Mouse (Mus musculus): Measurements from ENCODE around the gene Gm11549. TPM values are rescaled to one million over a fixed set of nuclear protein-coding genes. Genes with fewer than 3 reads are reported as not detected.

Gene Gm11549
- polyA plus RNA-seq, 2 experiments = 0.10 TPM; not detected in 1

DNA sequence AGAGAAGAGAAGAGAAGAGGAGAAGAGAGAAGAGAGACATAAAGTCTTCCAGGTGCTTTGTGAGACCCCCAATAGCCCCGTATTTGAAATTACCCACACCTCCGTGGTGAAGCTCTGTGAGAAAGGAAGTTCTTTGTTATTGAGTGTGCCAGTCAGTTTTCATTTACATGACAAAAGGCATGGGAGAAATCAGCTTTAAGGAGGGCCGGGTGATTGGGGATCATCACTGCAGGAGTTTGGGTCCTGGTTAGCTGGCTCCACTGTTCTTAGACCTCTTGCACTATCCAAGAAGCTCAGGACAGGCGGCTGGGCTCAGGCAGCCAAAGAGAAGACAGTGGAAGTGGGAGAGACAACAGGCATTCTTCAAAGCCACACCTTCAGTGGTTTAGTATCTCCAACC is 524 bp upstream of the Gm11549 start:
- no peak for TF ChIP-seq POLR2A (IDR thresholded peaks at IDR 0.05; ENCODE audit: borderline replicate concordance, extremely low read depth, insufficient read depth, insufficient read length)
- no peaks in the 10 kb centered on the region for H3K9me3 ChIP-seq (ENCODE audit: control insufficient read depth, low read length)
- H3K27ac ChIP-seq (replicated peaks; ENCODE audit: low read depth, low read length) = no peak overlapping the region
- H3K36me3 ChIP-seq (ENCODE audit: control insufficient read depth, insufficient read depth, low read length) = no peaks in the 10 kb centered on the region
- peaks cover 7% of the 10 kb centered on the region; the same call in 1 of the 2 replicates for H3K4me1 ChIP-seq (ENCODE audit: control insufficient read depth, insufficient read depth, low read length)
- H3K4me3 ChIP-seq (replicated peaks; ENCODE audit: low read length) = no peak overlapping the region
- 8% methylated on average over 4 of the region's 4 CpGs for WGBS
- H3K9ac ChIP-seq (ENCODE audit: low read depth, low read length, severe bottlenecking) = no peak overlapping the region
- DNase-seq (ENCODE audit: low spot score) (no peak), ATAC-seq (ENCODE audit: low FRiP score, low read depth) (no peak)
- peaks cover 39% of the 10 kb centered on the region; the same call in 1 of the 2 replicates for H3K27me3 ChIP-seq (ENCODE audit: control insufficient read depth, insufficient read depth, low read length)
- no peak overlapping the region for H3K4me2 ChIP-seq (replicated peaks; ENCODE audit: low read depth, low read length, severe bottlenecking)

DNA sequence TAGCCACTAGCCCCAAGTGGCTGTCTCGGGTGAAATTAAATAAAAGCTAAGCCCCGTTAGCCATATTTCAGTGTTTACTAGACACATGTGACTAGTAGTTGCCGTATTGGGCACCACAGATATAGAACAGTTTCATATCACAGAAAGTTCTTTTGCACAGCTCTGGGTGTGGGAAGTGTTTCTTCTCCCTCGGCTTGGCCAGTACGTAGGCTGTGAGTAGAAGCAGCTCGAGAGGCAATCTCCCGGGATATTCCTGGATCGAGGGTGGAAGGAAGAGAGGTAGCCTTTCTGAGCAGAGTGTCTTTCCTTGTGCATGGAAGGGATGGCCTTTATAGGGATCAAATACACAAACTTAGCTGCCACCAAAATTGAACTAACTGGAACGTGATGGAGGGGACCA is 5.4 kb downstream of the Gm11549 start:
- Histone ChIP-seq H3K27ac (replicated peaks; ENCODE audit: low read depth, low read length) (no peak overlapping the region), H3K9ac (ENCODE audit: low read depth, low read length, severe bottlenecking) (no peak overlapping the region), H3K27me3 (ENCODE audit: control insufficient read depth, insufficient read depth, low read length) (peaks cover 20% of the 10 kb centered on the region; the same call in 1 of the 2 replicates), H3K9me3 (ENCODE audit: control insufficient read depth, low read length) (no peaks in the 10 kb centered on the region), H3K4me3 (replicated peaks; ENCODE audit: low read length) (no peak overlapping the region), H3K36me3 (ENCODE audit: control insufficient read depth, insufficient read depth, low read length) (no peaks in the 10 kb centered on the region), H3K4me2 (replicated peaks; ENCODE audit: low read depth, low read length, severe bottlenecking) (no peak overlapping the region), H3K4me1 (ENCODE audit: control insufficient read depth, insufficient read depth, low read length) (0 out of 2 replicates have a peak, but pooled peaks cover 3% of the 10 kb centered on the region)
- no peak for DNase-seq (ENCODE audit: low spot score)
- no peak for TF ChIP-seq POLR2A (IDR thresholded peaks at IDR 0.05; ENCODE audit: borderline replicate concordance, extremely low read depth, insufficient read depth, insufficient read length)
- no peak for ATAC-seq (ENCODE audit: low FRiP score, low read depth)
- 80% methylated on average over 9 of the region's 9 CpGs for WGBS

DNA sequence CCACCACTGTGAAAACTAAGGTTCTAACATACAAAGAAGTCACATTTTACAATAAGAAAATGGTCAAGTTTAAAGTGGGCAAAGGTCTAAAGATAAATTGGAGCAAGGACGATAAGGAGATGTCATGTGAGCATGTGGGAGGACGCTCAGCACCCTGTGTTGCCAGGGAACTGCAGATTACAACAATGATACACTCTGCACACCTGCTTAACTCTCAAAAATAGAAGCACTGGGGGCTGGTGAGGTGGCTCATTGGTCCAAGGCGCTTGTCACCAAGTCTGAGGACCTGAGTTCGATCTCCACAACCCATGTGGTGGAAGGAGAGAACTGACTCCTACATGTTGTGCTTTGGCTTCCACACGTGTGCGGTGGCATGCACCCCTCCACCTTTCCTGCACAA is 10.1 kb downstream of the Gm11549 start:
- Histone ChIP-seq H3K4me1 (ENCODE audit: control insufficient read depth, insufficient read depth, low read length) (no peaks in the 10 kb centered on the region), H3K4me3 (replicated peaks; ENCODE audit: low read length) (no peak overlapping the region), H3K9me3 (ENCODE audit: control insufficient read depth, low read length) (no peaks in the 10 kb centered on the region), H3K9ac (ENCODE audit: low read depth, low read length, severe bottlenecking) (no peak overlapping the region), H3K4me2 (replicated peaks; ENCODE audit: low read depth, low read length, severe bottlenecking) (no peak overlapping the region), H3K27ac (replicated peaks; ENCODE audit: low read depth, low read length) (no peak overlapping the region), H3K36me3 (ENCODE audit: control insufficient read depth, insufficient read depth, low read length) (no peaks in the 10 kb centered on the region), H3K27me3 (ENCODE audit: control insufficient read depth, insufficient read depth, low read length) (no peaks in the 10 kb centered on the region)
- no peak for DNase-seq (ENCODE audit: low spot score)
- WGBS = 85% methylated on average over 6 of the region's 6 CpGs
- no peak for TF ChIP-seq POLR2A (IDR thresholded peaks at IDR 0.05; ENCODE audit: borderline replicate concordance, extremely low read depth, insufficient read depth, insufficient read length)
- ATAC-seq (ENCODE audit: low FRiP score, low read depth) = no peak

DNA sequence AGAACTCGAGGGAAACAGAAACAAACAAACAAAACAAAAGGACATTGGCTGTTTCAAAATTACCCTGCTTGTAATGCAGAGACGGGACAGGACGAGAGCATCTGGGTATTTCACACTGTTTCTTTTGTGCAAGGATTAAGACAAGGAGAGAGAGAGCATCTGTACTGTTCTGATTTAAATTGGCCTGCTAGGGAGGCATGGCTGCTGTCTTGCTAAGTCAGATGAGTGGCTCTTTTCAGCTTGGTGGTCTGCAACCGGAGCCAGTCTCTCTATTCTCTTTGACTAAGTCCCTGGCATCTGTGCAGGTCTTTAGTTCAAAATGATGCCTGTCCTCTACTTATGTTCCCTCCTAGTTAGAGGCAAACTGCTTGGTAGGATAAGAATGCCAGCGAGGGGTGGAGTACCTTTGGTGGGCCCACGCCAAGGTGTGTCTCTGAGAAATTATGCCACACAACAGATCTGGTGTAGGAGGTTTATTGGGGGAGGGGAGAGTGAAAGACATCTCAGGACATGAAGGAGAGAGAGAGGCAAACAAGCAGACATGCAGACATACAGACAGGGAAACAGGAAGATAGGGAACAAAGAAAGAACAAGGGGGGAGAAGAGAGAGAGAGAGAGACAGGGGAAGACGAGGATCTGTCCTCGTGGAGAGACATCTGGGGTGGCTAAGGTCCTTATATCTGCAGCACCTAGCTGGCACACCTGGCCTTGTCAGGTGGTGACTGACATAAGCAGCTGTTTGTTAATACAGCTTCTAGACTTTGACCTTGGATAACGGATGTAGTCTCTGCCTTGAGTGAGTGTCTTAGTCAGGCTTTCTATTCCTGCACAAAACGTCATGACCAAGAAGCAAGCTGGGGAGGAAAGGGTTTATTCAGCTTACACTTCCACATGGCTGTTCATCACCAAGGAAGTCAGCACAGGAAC is 15.5 kb downstream of the Gm11549 start:
- no peak for DNase-seq (ENCODE audit: low spot score)
- no peaks in the 10 kb centered on the region for H3K4me1 ChIP-seq (ENCODE audit: control insufficient read depth, insufficient read depth, low read length)
- no peak for TF ChIP-seq POLR2A (IDR thresholded peaks at IDR 0.05; ENCODE audit: borderline replicate concordance, extremely low read depth, insufficient read depth, insufficient read length)
- WGBS = 71% methylated on average over 10 of the region's 10 CpGs
- no peak overlapping the region for H3K9ac ChIP-seq (ENCODE audit: low read depth, low read length, severe bottlenecking)
- no peak overlapping the region for H3K27ac ChIP-seq (replicated peaks; ENCODE audit: low read depth, low read length)
- H3K27me3 ChIP-seq (ENCODE audit: control insufficient read depth, insufficient read depth, low read length) = no peaks in the 10 kb centered on the region
- no peak overlapping the region for H3K4me3 ChIP-seq (replicated peaks; ENCODE audit: low read length)
- no peak overlapping the region for H3K4me2 ChIP-seq (replicated peaks; ENCODE audit: low read depth, low read length, severe bottlenecking)
- ATAC-seq (ENCODE audit: low FRiP score, low read depth) = no peak
- no peaks in the 10 kb centered on the region for H3K36me3 ChIP-seq (ENCODE audit: control insufficient read depth, insufficient read depth, low read length)
- H3K9me3 ChIP-seq (ENCODE audit: control insufficient read depth, low read length) = no peaks in the 10 kb centered on the region

DNA sequence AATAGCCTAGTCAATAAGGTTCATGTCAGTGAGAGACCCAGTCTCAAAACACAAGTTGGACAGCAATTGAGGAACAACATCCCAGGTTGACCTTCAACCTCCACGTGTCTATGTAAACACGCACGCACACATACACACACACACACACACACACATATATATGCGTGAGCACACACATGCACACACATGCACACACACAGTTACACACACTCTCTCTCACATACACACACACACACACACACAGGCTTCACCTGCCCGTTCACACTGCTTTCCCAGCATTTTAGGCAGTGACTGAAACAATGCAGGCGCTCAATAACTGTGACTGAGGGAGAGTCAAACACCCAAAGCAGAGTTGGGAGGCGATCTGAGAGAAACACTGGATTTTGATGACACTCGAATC is 16.3 kb downstream of the Gm11549 start:
- no peaks in the 10 kb centered on the region for H3K9me3 ChIP-seq (ENCODE audit: control insufficient read depth, low read length)
- no peaks in the 10 kb centered on the region for H3K36me3 ChIP-seq (ENCODE audit: control insufficient read depth, insufficient read depth, low read length)
- H3K4me3 ChIP-seq (replicated peaks; ENCODE audit: low read length) = no peak overlapping the region
- no peak overlapping the region for H3K4me2 ChIP-seq (replicated peaks; ENCODE audit: low read depth, low read length, severe bottlenecking)
- WGBS = 83% methylated on average over 8 of the region's 8 CpGs
- H3K9ac ChIP-seq (ENCODE audit: low read depth, low read length, severe bottlenecking) = no peak overlapping the region
- TF ChIP-seq POLR2A (IDR thresholded peaks at IDR 0.05; ENCODE audit: borderline replicate concordance, extremely low read depth, insufficient read depth, insufficient read length) = no peak
- H3K27me3 ChIP-seq (ENCODE audit: control insufficient read depth, insufficient read depth, low read length) = no peaks in the 10 kb centered on the region
- DNase-seq (ENCODE audit: low spot score) (no peak), ATAC-seq (ENCODE audit: low FRiP score, low read depth) (no peak)
- no peaks in the 10 kb centered on the region for H3K4me1 ChIP-seq (ENCODE audit: control insufficient read depth, insufficient read depth, low read length)
- no peak overlapping the region for H3K27ac ChIP-seq (replicated peaks; ENCODE audit: low read depth, low read length)

All from limb, embryonic 14.5 days (tissue).